Mouse (Mus musculus): Measurements from ENCODE around the gene Gmnn.

GRCm38 (mm10) chr13:24759451-24759850 is 2.3 kb downstream of the Gmnn start:
- TF ChIP-seq CTCF (IDR thresholded peaks at IDR 0.05; ENCODE audit: low read depth, low read length) (no peak), POLR2A (IDR thresholded peaks at IDR 0.05; ENCODE audit: insufficient read depth, low read length) (no peak)

Measured in ES-Bruce4 (cell line).